Mouse (Mus musculus): Measurements from ENCODE around the gene Abhd8. TPM values are rescaled to one million over a fixed set of nuclear protein-coding genes. Genes with fewer than 3 reads are reported as not detected.
A peak's percentile ranks its signal among the peaks of the same experiment; 100 is the strongest.
"Not testable (repeated sequence)": the region's sequence is repeated elsewhere in the genome, so short reads cannot be mapped to it uniquely, and the experiment has no call there.

Abhd8 gene
- total RNA-seq, 2 experiments from 2014 or later = 38.8 to 47.5 TPM

DNA sequence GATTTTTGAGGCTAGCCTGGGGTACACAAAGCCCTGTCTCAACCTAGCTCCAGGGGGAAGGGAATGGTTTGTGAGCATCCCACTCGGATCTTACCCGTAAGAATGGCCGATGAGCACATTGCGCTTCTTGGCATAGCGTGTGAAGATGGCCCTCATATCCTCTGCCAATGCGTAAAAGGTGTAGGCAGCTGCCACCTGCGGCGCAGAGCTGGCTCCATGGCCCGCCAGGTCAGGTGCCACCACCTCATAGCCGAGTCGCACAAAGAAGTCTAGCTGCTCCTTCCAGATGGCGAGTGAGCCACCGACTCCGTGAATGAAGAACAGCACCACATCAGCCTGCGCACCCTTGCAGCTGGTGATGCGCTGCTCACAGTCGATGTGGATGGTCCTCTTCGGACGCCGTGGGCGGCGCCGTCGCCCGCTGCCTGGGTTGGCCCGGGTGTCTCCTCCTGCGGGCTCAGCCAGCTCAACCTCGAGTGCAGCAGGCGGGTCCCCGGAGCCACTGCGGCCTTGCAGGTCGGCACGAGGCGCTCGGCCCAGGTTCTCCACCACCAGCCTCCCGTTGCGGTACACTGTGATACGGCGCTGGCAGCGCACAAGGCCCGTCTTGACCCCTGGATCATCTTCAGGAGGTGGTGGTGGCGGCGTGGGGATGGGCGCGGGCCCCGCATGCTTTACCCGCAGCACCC is 2.2 kb downstream of the Abhd8 start:
- DNase-seq = peak; percentile 8

DNA sequence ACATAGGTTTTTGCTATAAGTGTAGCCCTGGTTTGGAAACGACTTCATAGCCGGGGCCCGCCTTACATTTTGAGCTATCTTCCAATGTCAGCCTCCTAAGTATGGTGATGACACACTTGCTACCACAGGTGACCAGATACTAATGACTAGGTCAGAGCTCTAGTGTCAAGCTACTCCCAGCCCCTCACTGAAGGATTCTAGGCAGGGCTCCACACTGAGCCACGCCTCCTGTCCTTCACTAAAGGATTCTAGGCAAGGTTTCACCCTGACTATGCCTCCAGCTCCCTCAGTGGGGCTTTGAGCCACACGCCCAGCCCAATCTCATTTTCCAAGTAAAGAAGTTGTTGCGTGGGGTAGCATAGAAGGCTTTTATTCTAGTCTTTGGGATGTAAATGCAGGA is 2.7 kb downstream of the Abhd8 start:
- DNase-seq = no peak

DNA sequence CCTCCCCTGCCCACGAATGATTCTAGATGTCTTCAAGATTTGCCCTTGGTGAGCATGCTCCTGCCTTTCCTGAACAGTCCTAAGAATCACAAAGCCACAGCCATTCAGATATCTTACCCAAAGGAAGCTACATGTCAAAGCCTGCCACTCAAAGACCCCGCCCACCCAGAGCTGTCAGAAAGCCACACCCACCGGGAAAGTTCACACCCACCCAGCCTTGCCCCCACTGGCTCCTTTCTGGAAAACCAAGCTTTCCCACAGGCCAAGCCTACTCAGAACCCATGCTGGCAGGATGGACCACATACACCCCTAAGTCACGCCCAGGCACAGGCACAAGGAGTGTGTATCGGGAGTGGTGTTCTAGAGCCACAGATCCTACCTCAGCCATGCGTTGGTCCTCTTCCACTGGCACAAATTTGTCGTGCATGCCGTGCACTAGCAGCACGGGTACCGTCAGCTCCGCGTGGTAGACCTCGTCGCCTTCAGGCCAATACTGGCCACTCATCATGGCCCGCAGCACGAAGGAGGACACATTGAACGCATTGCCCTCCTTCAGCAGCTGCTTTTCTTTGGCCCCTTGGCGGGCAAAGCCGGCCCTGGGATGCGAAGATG is 5.7 kb downstream of the Abhd8 start:
- DNase-seq = no peak

DNA sequence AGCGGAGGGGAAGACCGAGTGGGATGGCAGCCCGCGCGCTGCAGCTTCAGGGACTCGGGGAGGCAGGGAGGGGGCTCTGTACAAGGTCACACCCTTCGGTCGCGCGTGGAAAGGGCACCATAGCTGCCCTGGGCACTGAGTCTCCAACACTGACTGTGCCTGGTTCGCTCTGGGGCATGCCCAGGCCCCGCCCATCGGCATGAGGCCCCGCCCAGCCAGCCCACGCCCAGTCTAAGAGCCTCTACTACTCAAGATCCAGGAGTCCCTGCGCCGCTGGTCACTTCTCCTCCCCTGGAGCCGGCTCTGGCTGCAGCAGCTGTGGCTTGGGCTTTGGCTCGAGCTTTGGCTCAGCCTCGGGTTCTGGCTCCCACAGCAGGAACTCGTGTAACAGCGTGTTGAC is 6.5 kb downstream of the Abhd8 start:
- peak; percentile 42 for DNase-seq

DNA sequence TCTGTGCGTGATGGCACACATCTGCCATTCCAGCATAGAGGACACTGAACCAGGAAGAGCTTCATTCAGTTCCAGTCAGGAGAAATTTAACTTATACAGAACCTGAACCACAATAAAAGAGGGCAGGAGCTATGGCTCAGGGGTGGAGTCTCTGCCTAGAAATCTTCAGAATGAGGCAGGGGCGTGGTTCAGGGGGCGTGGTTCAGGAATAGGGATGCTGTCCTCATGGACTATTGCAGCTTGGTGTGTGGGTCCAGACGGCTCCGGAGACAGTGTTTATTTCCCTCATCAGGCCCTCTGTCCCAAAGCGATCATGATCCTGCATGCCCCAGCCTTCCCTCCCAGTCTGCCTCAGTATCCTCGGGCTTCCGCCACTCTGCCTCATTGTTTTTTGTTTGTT is 8.8 kb downstream of the Abhd8 start:
- DNase-seq = no peak

DNA sequence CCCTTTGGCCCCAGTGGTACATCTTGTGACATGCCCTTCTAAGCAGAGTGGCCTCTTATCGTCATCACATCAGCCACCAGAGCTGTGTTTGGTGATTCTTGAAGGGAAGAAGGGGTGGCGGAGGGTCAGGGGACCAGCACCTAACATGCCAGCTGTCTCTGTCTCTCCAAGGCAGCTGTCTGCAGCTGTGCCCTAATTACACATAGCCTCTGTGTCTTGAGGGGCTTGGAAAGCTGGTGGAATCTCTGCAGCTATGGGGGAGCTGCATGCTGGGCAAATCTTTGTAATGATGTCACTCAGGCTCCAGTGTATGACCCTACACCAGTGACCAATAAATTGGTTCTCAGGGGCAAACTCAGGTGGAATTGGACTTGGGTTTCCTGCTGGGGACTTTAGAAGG is 10.8 kb downstream of the Abhd8 start:
- DNase-seq = no peak

DNA sequence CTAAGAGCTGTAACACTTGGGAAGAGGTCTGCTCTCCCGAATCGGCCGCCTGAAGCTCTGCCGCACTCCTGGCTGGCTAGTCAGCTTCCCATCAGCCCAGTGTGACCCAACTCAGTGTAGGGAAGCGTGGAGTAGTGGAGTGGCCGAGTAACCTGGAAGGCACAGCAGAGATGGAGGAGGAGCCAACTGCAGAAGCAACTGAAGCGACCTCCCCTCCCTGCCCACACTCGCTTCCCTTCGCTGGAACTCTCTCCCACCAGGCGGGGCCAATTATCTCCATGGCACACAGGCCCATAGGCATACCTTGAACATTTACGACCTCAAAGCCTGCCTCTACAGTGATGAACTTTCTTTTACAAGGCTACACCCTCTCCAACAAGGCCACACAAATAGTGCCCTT is 11.7 kb downstream of the Abhd8 start:
- no peak for DNase-seq

DNA sequence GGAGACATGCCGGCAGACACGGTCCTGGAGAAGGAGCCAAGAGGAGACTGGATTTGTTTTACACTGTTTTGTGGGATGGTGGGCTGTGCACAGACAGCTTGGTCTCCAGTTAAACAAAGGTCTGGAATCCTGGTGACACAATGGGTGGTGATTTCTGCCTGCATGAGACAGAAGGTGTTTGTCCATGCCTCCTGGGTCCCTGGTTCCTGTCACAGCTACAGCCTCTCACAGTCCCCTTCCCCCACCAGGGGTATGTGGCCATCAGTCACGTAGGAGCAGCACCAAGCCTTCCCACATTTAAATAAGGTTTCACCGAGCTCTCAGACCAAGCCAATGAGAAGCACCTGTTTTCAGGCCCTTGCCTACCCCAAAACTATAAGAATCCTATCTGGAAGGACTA is 12.1 kb downstream of the Abhd8 start:
- no peak for DNase-seq

DNA sequence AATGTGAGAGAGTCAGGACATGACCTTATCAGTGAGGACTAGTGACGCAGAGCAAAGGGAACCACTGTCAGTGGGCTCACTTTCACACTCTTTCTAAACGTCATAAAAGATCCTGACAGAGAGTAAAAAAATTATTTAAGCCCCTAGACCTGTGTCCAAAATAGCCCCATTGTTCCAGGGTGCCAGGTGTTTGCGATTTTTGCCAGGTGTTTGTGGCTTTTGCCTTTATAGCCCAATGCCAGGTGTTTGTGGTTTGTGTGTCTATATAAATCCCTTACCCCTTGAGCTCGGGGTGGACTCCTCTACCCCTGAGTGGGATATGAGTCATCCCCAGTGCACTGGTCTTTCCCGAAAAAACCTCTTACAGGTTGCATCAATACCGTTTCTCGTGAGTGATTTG is 18.4 kb downstream of the Abhd8 start:
- no peak for DNase-seq

DNA sequence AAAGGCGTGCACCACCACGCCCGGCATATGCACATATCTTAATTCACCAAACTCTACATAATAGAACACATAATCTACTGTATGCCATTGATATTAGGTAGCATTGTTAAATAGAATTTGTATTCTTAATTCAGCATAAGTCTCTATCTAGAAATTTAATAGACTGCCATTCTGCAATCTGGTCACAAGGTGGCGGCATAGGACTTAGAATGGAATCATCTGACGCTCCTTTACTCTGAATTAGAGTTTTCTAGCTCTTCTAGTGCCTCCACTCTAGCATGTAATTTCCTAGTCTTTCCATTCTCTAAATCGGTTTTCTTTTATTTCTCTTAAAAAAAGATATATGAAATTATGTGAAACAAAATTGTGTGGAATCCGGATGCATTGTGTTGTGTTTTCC is 22.1 kb downstream of the Abhd8 start:
- peak; percentile 71 for DNase-seq

DNA sequence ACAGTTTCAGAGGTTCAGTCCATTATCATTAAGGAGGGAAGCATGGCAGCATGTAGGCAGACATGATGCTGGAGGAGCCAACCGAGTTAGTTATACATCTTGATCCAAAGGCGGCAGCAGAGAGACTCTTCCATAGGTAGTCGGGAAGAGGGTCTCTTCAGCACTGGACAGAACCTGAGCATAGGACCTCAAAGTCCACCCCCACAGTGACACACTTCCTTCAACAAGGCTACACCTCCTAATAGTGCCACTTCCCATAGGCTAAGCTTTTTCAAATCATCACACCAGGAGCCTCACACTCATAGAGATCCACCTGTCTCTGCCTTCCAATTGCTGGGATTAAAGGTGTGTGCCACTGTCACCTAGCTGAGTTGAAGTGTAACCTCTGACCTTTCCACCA is 26.4 kb downstream of the Abhd8 start:
- DNase-seq = no peak

DNA sequence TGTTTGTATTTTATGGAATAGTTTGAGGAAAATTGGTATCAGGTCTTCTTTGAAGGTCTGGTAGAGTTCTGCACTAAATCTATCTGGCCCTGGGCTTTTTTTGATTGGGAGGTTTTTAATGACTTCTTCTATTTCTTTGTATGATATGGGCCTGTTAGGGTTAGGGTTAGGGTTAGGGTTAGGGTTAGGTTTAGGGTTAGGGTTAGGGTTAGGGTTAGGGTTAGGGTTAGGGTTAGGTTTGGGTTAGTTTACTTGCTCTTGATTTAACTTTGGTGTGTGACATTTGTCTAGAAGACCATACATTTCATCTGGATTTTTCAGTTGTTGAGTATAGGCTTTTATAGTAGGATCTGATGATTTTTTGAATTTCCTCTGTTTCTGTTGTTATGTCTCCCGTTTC is 30.5 kb downstream of the Abhd8 start:
- DNase-seq = not testable (repeated sequence)

DNA sequence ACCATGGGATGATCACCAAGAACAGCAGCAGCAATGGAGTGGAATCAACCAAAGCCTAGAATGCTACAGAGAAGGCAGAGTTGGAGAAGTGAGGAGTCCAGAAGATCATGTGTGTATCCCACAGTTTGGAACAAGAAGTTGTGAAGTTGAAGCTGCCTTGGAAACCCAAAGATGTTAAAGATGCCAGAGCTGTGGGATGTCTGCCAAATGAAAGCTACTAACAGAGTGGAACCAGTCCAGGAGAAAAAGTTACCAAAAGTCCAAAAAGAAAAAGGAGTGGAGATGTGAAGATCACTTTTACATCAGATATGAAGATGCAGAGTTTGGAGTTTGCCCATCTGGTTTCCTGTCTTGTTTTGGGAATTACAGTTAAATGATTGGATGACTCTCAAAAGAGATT is 41.3 kb downstream of the Abhd8 start:
- DNase-seq = no peak

DNA sequence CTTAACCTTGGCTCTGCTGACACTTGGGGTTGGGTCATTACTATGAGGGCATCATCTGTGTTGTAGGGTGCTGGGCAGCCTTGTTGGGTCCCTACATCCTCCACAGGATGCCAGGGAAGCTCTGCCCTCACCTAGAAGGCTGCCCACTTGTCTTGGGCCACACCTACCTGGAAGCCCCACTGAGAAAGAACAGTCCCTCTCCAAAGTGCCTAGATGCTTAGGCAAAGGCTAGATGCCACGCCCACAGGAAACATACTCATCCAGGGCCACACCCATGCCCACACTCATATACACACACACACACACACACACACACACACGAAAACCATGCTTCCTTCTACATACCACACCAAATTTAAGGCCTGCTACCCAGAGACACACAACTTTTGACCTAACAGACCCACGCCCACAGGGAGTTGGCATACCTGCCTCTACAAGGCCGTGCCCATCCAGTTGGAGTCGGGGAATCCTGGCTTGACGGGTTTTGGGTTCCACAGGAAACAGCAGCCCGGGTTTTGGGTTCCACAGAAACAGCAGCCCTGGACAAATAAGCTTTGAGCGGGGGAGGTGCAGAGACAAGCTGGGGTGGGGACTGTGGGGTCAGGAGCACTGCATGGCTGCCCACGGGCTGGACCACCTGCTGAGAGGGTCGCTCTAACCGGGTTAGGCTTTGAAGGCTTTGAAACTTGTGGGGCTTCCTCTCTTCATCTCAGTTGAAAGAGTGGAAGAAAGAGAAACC is 51.8 kb downstream of the Abhd8 start:
- DNase-seq = no peak

DNA sequence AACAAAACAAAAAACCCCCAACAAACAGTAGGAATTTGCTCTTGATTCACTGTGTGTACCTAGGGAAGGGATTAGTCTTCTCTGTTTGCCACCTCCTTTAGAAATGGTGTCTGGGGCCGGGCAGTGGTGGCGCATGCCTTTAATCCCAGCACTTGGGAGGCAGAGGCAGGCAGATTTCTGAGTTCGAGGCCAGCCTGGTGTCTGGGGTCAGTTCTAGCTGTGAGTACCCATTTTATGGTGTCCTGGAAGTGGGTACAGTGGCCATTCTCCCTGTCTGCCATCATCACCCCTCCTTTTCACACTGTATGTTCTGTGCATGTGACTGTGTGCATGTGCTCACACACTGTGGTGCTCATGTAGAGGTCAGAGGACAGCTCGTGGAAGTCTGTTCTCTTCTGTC is 55.2 kb downstream of the Abhd8 start:
- DNase-seq = no peak

DNA sequence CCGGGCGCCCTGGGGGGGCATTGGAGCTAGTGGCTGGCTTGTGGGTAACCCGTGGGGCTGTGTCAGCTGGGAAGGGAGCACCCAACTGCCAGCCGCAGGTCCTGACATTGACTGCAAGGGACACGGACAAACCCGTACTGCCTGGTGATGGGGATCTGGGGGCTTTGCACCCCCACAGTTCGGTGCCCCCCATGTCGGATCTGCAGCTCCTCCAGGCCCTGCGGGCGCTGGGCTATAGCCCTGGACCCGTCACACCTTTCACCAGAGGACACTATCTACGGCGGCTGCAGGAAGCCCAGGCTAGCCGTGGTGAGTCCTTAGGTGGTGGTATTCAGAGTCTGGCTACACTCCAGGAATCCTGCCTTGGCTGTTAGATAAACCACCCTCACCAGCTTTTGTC is 56.0 kb downstream of the Abhd8 start:
- DNase-seq = no peak

Other genes with a start within 250 kb of the Abhd8 start
- gene Myo9b, start 190.9 kb downstream of the Abhd8 start, total RNA-seq (2021) = 10 to 100 TPM; 32.3 to 34.2 TPM
- 10 to 100 TPM; 17.0 to 20.1 TPM for gene Haus8, start 190.7 kb downstream of the Abhd8 start, total RNA-seq (2021)
- gene Use1, start 96.8 kb downstream of the Abhd8 start, total RNA-seq (2021) = 100 to 1,000 TPM; 170 to 185 TPM
- gene Ocel1, start 92.4 kb downstream of the Abhd8 start, total RNA-seq (2021) = 10 to 100 TPM; 15.7 to 19.9 TPM
- 10 to 100 TPM; 70.5 to 80.8 TPM for gene Nr2f6, start 81.7 kb downstream of the Abhd8 start, total RNA-seq (2021)
- 10 to 100 TPM; 28.6 to 43.1 TPM for gene Ushbp1, start 67.9 kb downstream of the Abhd8 start, total RNA-seq (2021)
- gene Babam1, start 66.8 kb downstream of the Abhd8 start, total RNA-seq (2021) = 10 to 100 TPM; 85.4 to 97.4 TPM
- gene Ankle1, start 57.6 kb downstream of the Abhd8 start, total RNA-seq (2021) = 10 to 100 TPM in 1 of 2 experiments, 1 to 10 TPM in 1; 4.9 to 10.1 TPM
- 100 to 1,000 TPM; 141 to 156 TPM for gene Mrpl34, start 1.3 kb upstream of the Abhd8 start, total RNA-seq (2021)
- 10 to 100 TPM; 46.1 to 48.5 TPM for gene Dda1, start 5.5 kb upstream of the Abhd8 start, total RNA-seq (2021)
- gene Ano8, start 22.3 kb upstream of the Abhd8 start, total RNA-seq (2021) = 10 to 100 TPM; 14.1 to 21.4 TPM
- gene Gtpbp3, start 24.4 kb upstream of the Abhd8 start, total RNA-seq (2021) = 10 to 100 TPM; 18.5 to 29.5 TPM
- 100 to 1,000 TPM in 1 of 2 experiments, 10 to 100 TPM in 1; 95.1 to 101 TPM for gene Plvap, start 48.1 kb upstream of the Abhd8 start, total RNA-seq (2021)
- gene Ccdc194, start 62.1 kb upstream of the Abhd8 start, total RNA-seq (2021) = under 1 TPM; 0.15 to 0.42 TPM
- 10 to 100 TPM; 34.5 to 37.3 TPM for gene Bst2, start 73.8 kb upstream of the Abhd8 start, total RNA-seq (2021)
- 10 to 100 TPM; 61.9 to 63.5 TPM for gene Mvb12a, start 79.3 kb upstream of the Abhd8 start, total RNA-seq (2021)
- 1 to 10 TPM; 1.7 to 3.5 TPM for gene Tmem221, start 95.2 kb upstream of the Abhd8 start, total RNA-seq (2021)
- under 1 TPM; 0.82 to 0.84 TPM for gene Nxnl1, start 102.9 kb upstream of the Abhd8 start, total RNA-seq (2021)
- gene Slc27a1, start 105.2 kb upstream of the Abhd8 start, total RNA-seq (2021) = 100 to 1,000 TPM in 1 of 2 experiments, 10 to 100 TPM in 1; 97.4 to 118 TPM
- gene Pgls, start 128.5 kb upstream of the Abhd8 start, total RNA-seq (2021) = 100 to 1,000 TPM; 233 to 245 TPM
- gene Fam129c, start 134.0 kb upstream of the Abhd8 start, total RNA-seq (2021) = 1 to 10 TPM; 3.9 to 4.2 TPM
- gene Colgalt1, start 147.3 kb upstream of the Abhd8 start, total RNA-seq (2021) = 10 to 100 TPM; 56.3 to 58.9 TPM
- gene Unc13a, start 208.1 kb upstream of the Abhd8 start, total RNA-seq (2021) = 1 to 10 TPM; 3.8 to 7.1 TPM
- 10 to 100 TPM; 18.5 to 25.9 TPM for gene Jak3, start 212.6 kb upstream of the Abhd8 start, total RNA-seq (2021)
- gene Insl3, start 225.6 kb upstream of the Abhd8 start, total RNA-seq (2021) = 10 to 100 TPM in 1 of 2 experiments, 1 to 10 TPM in 1; 7.3 to 10.8 TPM
- 1 to 10 TPM; 6.4 to 6.7 TPM for gene B3gnt3, start 238.1 kb upstream of the Abhd8 start, total RNA-seq (2021)